Mouse (Mus musculus) lung, adult 18-20 months (tissue): Measurements from ENCODE around the gene Car15.

Source experiments
- DNase-seq, 2 experiments: peaks; one replicate each; pipeline ENCODE4 v3.0.0; 2022; ENCODE audit warnings: mixed read lengths in 2 of 2

Car15 gene

DNA sequence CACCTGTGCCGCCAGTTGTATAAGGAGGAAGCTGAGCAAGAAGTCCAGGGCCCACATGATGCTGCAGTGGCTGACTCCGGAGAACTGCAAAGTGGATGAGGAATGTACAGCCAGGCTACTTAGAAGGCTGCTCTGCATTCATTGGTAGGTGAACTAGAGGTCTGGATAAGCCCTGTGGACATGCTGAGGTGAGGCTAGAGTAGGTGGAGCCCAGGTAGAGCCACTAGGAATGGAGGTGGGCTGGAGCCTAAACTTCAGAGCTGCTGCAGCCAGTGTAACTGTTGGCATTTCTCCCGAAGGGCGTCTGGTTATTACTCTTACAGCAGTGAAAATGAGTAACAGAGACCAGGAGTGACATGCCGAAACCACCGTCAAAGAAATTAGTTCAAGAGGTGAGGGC is at the start of gene Car15:
Car15 (minus strand) TSS at position 314 of the 400 bp plus-strand sequence.
- DNase-seq = no peak

DNA sequence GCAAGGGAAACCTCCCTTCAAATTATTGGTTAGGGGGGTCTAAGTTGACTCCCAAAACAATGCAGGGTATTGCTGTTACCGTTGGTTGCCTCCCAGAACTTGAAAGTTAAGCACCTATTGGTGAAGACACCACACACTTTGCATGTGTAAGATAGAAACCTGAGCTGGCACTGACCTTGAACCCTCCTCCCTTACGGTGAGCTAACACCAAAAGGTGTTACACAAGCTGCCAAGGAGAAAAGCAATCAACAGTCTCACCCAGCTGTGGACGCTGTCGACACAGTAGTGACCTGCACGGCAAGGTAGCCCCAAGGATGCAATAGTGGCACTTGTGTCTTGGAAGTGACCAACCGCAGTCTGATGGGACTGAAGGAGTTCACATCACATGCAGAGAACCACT is 46.0 kb upstream of the Car15 start:
- peak in 1 of 2 experiments; percentile 39 for DNase-seq

DNA sequence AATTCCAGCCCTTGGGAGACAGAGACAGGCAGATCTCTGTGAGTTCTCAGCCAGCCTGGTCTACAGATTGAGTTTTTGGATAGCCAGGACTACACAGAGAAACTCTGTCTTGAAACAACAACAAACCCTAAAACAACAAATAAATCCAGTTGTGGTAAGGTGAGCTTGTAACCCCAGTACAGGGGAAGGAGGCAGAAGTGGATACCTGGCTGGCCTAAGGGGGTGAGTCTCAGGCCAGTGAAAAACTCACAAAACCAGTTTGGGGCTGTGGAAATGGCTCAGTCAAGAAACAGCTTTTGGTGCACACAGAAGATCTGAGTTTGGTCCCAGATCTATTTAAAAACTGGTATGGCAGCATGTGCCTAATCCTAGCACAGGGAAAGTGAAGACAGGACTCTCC is 44.0 kb upstream of the Car15 start:
- DNase-seq = peak; percentile 40 to 59

DNA sequence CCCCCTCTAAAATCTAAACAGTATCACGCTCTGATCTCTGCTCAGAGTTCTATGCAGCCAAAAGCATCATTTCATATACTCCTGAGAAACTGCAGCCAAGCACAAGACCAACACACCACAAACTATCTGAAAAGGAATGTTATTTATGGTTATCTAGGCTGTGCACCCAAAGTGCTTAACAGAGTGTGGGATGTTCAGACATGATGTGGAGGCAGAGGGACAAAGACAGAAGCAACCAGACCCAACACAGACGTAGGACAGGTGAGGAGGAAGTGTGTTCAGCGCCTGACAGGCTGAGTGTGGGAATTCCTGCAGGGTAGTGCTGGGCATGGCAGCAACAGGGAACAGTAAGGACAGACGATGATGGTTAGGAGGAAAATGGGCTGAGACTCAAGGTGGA is 41.4 kb upstream of the Car15 start:
- no peak for DNase-seq

DNA sequence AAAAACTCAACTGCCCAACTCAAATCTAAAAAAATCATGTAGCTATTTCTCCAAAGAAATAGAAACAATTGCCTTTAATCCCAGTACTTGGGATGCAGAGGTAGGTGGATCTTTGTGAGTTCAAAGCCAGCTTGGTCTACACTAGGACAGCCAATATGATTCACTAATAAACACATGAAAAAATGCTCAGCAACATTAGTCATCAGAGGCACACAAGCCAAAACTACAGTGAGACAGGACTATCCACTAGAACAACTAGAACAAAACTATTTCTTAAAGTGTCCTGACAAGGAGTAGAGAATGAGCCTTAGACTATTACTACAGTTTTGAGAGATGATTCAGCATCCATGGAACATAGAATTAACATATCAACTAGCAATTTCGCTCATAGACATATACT is 37.9 kb upstream of the Car15 start:
- DNase-seq = no peak

DNA sequence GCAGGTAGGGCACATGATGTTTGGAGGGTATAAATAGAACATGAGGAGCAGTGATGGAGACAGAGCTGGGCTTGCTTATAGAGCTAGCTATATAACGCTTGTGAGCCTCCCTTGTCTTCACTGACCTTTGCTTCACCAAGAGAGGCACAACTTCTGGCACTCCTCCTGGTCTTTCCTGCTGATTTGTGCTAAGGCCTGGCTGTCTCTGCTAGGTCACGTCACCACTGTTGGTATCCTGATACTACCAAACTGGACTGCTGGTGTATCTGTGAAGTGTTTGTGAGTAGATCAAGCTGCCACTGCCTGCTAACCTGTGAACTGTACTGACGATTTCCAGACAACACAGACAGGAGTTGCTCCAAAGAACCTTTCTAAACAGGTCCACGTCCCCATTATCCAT is 37.0 kb upstream of the Car15 start:
- DNase-seq = no peak

DNA sequence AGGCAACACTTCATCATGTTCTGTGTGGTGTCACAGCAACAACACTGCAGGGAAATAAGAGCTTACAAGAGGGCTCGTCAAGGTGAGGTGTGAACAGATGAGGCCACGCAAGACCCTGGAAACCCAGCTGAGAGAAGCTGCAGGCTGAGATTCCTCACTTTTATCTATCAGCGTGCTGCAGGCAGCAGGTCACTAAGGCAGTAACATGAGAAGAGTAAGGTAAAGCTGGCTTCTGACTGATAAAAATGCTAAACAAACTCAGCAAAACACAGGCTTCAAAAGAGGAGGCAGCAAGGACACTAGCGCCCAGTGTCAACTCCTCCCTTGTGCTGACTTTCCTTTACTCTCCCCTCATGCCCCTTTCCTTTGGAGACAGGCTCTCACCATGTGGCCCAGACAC is 34.8 kb upstream of the Car15 start:
- DNase-seq = no peak

DNA sequence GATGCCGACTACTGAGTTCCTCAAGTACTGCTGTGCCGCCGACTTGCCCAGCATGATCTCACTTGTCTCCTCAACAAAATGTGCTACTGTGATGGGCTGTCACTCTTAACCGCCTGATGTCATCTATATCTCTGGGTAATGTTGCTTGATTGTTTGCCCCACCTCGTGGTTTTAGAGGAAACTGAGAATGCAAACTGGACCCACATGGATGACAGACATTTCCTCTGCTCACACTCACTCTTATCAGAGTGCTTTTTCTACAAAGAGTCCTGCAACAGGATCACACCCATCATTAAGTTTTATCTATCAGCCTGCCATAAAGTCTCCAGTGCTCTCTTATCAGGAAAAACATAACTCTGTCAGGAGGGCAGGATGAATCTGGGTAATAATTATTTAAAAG is 33.1 kb upstream of the Car15 start:
- no peak for DNase-seq

DNA sequence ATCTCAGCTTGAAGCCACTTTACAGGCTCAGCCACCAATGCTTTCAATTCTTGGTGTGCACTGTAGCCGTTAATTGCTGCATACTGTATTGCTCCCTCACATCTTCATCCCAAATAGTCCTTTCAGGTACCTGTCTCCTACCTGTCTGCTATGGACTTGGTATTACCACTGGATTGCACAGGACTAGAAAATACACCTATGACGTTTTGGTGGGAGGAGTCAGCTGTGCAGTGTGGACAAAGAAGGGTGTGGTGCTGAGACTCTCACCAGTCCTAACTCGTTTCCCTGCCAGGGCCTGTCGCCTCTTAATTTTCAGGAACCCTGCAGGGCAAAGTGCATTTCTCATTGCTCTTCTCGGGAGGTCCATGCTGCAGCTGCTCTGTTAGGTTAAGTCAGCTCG is 27.6 kb upstream of the Car15 start:
- peak; percentile 27 to 55 for DNase-seq

DNA sequence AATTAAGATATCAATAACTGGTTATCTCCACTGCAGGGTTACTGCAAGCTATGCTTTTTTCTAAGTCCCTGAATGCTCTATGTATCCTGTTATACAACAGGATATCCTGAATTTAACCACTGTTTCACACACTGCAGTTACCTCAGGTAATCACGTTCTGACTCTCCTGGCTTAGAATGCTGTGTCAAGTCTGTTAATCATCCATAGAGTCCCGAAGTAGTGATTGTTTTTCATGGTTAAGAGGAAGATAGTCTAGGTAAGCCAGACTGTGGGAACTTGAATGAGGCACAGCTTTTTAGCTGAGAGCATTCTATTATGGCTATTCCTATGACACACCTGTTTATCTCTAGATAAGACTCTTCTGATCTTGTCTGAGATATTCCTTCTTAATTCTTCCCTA is 27.1 kb upstream of the Car15 start:
- no peak for DNase-seq

DNA sequence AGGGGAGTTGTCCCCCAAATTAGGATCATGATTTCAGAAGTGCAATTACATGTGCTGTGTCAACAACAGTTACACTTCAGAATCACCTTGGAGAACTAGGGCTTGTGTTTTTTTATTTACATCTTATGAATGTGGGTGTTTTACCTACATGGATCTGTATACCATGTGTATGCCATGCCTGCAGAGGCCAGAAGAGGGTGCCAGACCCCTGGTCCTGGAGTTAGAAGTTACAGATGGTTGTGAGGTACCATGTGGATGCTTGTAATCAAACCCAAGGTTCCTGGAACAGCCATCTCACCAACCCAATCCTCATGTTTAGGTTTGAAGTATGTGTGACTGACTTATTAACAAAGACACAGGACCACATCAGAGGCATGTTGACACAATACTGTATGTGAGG is 20.4 kb upstream of the Car15 start:
- no peak for DNase-seq

DNA sequence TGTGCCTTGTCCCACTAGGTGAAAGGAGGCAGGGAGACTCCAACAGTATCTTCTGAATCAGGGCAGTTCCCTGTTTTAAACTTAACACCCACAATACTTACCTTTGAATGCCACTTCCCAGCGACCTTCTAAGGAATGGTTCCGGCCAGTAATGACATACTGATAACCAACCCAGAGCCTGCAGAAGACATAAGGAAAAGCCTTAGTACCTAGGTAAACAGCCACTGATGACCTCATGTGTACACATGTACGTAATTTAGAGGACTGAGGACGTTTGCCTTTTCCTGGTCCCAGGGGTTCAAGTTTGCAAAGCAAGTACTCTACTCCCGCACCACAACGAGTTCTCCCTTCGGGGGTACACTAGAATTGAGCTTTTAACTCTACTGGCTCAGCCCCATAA is 19.0 kb upstream of the Car15 start:
- no peak for DNase-seq

DNA sequence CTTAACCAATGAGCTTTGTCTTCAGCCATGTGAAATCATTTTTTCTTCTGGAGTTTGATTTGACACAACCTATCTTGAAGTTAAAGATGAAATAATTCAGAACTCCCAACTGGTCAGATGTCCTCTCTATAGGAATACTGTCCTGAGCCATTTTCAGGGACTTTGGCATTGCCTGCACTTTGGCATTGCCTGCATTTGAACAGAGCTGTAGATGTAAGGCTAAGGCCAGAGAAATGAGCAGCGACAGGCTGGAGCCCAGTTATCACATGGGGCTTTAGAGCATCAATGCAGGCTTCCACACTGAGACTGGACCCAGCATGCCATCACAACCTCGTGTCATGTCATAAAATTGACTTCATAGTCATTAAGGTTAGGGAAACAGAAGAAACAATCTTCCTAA is 15.1 kb upstream of the Car15 start:
- no peak for DNase-seq

DNA sequence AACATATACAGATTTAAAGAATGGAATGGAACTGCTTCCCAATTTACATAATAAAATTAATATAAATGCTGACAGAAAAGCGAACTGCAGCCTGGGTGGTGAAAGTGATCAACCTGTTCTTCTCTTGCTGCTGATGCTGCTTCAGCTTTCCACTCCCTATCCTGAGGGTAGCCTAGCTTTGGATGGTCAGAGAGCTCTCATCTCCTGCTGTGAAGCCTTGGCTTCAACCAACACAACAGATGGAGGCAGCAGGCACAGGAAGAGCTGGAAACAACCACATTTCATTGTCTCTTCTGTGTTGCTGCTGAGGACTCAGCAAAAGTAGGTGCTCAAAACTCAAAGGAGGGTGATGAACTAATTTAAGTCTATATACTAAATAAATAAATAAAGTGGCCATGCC is 13.7 kb upstream of the Car15 start:
- DNase-seq = no peak

DNA sequence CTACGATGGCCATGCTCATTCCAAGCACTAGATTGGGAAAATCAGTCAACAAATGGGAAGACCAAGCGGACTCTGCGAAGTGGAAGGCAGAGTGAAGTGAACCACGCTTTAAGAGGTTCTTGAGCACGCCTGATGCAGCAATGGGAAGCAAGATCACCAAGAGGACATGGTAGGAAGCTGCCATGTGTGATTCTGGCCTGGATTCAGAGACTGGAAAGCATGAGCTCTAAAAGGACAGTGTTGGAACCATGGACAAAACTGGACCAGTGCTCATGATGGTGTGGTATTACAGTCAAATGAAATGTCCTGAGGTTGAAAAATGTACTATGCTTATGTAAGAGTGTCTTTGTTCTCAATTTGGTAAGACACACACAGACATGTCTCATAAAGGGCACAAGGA is 13.2 kb upstream of the Car15 start:
- no peak for DNase-seq

DNA sequence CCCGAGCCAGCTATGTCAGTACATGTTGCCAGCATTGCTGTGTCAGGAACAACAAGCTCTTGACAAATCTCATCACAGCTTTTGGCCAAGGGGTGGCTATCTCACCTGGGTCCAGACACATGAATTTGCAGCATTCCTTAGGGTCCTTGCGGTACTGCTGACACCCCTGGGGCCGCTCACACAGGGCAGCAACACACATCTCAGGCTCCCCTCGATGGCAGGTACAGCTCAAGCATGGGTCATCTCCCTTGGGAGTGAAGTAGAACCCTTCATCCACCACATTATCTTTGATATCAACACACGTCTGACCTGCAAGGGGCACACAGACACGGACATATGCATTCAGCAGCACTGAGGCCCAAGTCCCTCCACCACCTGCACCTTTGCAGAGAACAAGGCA is 11.3 kb upstream of the Car15 start:
- DNase-seq = no peak

DNA sequence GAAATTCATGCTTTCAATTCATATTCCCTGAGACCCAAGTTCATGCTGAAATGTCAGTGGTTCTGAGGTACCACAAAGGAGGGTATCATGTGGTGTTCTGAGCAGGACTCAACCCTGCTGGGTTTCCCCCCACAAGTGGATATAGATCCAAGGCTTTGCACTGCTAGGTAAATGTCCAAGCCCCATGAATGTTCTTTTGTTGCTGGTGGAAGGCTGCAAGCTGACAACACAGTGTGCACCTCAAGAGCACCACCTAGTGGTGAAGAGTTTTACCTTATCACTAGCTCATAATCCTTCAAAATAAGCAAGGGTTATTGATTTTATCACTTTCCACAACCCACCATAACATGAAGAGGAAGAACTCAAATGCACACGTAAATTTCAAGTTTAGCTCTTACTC is 10.8 kb upstream of the Car15 start:
- peak in 1 of 2 experiments; percentile 15 for DNase-seq

DNA sequence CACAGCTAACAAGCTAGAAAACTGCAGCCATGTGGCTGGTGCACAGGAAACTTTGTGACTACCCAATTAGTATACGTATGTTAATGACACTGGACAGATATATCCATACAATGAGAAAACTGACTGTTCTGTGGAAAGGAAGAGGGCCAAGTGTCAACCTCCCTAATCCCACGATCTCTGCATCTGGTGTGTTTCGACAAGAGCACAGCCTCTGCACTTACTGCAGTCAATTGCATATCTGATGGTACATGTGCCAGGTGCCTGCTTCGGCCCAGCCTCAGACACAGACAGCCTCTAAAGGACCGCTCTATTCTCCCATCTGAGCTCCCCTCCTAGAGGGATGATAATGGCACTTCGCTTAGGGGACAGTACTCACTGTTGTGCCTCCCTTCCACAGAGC is 10.3 kb upstream of the Car15 start:
- DNase-seq = no peak

DNA sequence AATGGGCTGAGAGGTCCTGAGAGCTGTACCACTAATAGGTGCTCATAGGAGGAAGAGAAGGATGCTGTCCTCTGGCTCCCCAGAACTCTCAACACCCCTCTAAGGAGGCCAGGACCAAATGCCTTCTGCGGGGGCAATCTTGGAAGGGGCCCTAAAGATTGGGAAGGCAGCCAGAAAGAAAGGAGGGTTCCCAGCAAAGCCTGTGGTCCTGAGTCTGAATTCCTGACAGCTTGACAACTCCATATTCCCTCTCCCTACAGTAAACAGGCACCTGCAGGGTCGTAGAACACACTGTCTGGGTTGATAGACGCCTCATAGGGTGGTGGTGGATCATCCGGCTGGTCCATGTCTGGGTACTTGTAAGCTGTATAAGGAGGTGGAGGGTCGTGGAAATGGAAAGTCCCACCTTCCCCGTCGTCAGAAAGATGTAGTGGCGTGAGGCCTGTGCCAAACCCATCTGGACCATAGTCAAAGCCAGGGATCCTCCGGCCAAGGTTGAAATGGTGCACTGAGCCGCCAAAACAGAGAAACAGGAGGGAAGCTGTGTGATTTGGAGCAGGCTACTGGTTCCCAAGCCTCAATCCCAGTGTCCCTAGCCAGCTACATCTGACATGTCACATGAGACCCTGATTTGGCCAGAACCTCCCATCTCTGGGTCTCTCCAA is 5.7 kb upstream of the Car15 start:
- DNase-seq = no peak

DNA sequence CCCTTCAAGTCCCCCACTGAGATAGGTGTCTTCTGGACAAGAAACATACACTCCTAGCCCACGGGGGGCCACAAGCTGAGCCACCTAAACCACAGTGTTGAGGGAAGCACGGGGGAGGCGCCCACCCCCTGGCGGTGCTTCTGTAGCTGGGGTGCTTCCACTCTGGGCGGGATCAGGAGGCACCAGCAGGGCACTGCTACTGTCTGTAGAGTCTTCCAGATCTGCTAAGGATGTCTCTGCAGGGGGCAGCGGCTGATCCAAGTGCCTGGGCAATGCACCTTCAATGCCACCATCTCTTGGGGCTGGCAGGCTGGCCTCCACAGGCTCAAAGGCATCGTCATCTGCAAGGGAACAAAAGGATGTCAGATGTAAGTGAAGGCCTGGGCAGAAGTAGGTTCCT is 4.3 kb upstream of the Car15 start:
- DNase-seq = no peak

DNA sequence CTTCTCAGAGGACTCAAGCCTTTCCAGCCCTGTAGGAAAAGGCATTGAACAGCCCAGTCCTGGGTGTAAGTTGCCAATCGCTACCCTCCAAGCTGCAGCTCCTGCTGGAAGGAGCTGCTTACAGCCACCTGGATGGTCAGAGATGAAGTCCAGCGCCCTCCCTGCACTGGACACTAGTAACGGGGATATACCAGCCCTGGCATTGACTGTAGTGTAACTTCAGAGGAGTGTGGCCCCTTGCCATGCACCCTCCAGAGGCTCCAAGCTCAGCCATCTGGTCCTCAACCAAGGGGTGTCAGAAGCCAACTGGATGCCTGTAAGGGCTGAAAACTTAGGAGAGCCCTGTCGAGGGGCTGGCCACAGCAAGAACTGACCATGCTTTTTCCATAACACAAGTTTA is 1.8 kb upstream of the Car15 start:
- DNase-seq = no peak

DNA sequence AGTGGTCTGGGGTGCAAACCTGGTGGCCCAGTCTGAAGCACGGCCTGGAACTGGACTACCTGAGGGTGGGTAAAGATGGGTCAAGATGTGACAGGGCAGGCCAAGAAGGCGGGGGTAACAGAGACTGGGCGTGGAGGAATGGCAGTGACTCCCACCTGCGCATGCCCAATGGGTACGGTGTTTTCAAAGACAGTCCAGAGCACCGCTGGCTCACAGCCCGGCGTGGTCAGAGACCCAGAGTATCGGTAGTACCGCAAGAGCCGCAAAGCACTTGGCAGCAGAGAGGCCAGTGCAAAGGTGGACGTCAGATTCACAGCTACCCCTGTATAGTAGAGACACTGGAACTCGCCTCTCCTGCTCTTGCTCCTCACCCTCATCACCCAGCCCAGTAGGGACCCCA is 2.7 kb downstream of the Car15 start:
- DNase-seq = no peak

DNA sequence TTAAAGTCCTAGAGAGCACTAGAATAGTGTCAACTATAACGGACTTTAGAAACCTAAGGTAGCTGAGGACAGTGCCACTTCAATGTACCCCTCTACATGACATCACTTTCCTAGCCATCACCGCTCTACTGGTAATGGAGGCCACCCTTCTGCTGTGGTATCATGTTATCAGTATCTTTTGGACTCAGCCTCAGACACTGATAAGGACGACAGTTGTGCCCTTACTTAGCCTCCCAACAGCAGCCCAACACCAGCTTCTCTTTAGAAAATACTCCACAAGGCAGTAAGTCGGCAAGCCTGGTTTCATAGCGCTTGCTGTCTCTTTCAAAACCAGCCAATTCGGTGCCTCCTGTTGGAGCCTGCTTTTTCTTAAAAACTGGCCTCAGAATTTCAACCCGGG is 3.6 kb downstream of the Car15 start:
- no peak for DNase-seq

DNA sequence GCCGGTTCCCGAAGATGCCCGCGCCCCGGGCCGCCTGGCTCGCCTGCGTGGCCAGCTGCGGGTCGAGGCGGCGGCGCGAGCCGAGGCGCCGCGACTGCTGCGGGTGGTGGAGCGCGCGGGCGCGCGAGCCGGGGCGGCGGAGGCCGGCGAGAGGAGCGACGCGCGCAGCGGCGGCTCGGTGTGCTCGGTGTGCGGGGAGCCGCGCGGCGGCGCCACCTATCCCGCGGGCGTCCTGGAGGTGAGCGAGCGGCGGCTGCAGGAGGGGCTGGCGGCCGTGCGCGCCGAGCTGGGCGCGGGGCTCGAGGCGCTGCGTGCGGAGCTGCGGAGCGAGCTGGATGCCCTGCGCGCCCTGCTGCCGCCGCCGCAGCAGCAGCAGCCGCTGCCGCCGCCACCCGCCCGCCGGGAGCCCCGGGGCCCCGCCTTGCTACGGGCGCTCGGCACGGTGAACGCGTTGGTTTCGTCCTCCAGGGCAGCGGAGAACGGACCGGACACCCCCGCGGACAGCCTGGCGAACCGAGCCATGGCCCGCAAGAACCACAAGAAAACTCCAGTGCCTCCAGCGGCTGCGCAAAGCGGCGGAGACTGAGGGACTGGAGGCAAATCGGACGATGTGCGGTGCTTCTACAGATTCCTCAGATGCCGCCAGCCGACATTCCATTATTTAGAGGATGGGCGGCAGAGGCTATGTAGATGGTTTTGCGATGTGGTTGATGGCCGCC is 4.3 kb downstream of the Car15 start:
- DNase-seq = no peak

DNA sequence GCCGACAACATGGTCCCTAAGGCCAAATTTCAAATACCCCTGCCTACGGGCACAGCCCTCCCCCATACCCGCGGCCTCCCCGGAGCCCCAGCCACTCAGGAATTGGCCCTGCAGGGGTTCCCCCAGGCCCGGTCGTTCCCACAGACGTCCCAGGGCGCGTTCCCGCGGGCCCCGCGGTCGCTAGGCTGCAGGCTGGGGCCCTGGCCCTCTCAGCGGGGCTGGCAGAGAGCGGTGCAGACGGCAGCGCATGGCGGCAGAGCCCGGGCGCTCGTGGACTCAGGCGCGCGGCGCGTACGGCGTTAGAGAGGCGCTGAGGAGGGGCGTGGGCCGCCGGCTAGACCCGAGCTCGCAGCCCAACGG is 4.9 kb downstream of the Car15 start:
- no peak for DNase-seq
